Mouse (Mus musculus): ENCODE measurements around the gene Cmtm8.

DNA sequence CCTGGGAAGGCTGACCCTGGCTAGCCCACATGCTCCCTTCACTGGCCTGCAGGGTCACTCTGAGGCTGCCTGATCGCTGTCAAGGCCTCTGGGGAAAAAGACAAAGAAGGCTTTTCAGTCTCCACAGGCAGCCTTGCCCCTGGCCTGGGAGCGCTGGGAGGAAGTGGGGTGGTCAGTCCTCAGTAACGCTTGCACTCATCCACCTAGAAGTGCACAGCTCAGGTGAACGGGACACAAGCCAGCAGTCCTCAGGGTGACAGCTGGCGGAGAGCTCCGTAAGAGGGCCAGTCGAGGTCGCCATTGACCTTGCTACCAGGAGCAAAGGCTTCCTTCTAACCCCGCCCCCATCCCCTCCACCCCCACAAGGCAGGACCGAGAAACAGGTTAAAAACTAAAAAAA, 75.9 kb downstream of the Cmtm8 start:
- no peak for TF ChIP-seq CTCF (conservative IDR thresholded peaks at IDR 0.05; ENCODE audit: insufficient read depth, insufficient read length, low read depth, low read length)
- no peak for TF ChIP-seq POLR2A (IDR thresholded peaks at IDR 0.05; ENCODE audit: low read depth, low read length)

Measured in kidney, adult 2 months (tissue).